Mouse (Mus musculus): Measurements from ENCODE around the gene Klhl6. TPM values are rescaled to one million over a fixed set of nuclear protein-coding genes. Genes with fewer than 3 reads are reported as not detected.
A peak's percentile ranks its signal among the peaks of the same experiment; 100 is the strongest.

The Klhl6 gene
- polyA plus RNA-seq, 1 experiment from 2014 or later = 7.9 TPM

GRCm38 (mm10) chr16:19977282-19977681 lies 5.6 kb downstream of the Klhl6 start:
- Histone ChIP-seq H3K27ac (ENCODE audit: low read length) (no peak overlapping the region), H3K4me3 (replicated peaks; ENCODE audit: low read length) (no peak overlapping the region), H3K4me2 (ENCODE audit: low read depth, low read length) (no peak overlapping the region), H3K4me1 (ENCODE audit: control insufficient read depth, insufficient read depth, low read length) (peaks cover 3% of the 10 kb centered on the region; the same call in 1 of the 2 replicates), H3K9ac (ENCODE audit: low read length) (no peak overlapping the region), H3K36me3 (ENCODE audit: control insufficient read depth, insufficient read depth, low read length) (no peaks in the 10 kb centered on the region), H3K27me3 (ENCODE audit: control insufficient read depth, insufficient read depth, low read length) (no peaks in the 10 kb centered on the region), H3K9me3 (replicated peaks; ENCODE audit: control insufficient read depth, low read length) (no peaks in the 10 kb centered on the region)
- ATAC-seq (ENCODE audit: insufficient read depth, low FRiP score) = 0 out of 2 replicates have a peak, but pooled peaks have one; percentile 29
- WGBS = 63% methylated on average over 5 of the region's 5 CpGs

GRCm38 (mm10) chr16:19976825-19977224 lies 6.0 kb downstream of the Klhl6 start:
- no peaks in the 10 kb centered on the region for H3K36me3 ChIP-seq (ENCODE audit: control insufficient read depth, insufficient read depth, low read length)
- no peak overlapping the region for H3K27ac ChIP-seq (ENCODE audit: low read length)
- ATAC-seq (ENCODE audit: insufficient read depth, low FRiP score) = no peak
- H3K9me3 ChIP-seq (replicated peaks; ENCODE audit: control insufficient read depth, low read length) = no peaks in the 10 kb centered on the region
- WGBS = 54% methylated on average over 4 of the region's 4 CpGs
- no peak overlapping the region for H3K4me2 ChIP-seq (ENCODE audit: low read depth, low read length)
- H3K4me1 ChIP-seq (ENCODE audit: control insufficient read depth, insufficient read depth, low read length) = peaks cover 3% of the 10 kb centered on the region; the same call in 1 of the 2 replicates
- H3K9ac ChIP-seq (ENCODE audit: low read length) = no peak overlapping the region
- no peaks in the 10 kb centered on the region for H3K27me3 ChIP-seq (ENCODE audit: control insufficient read depth, insufficient read depth, low read length)
- H3K4me3 ChIP-seq (replicated peaks; ENCODE audit: low read length) = no peak overlapping the region

- WGBS = 69% methylated on average over 4 of the region's 4 CpGs
- H3K9me3 ChIP-seq (replicated peaks; ENCODE audit: control insufficient read depth, low read length) = no peaks in the 10 kb centered on the region
- H3K27me3 ChIP-seq (ENCODE audit: control insufficient read depth, insufficient read depth, low read length) = no peaks in the 10 kb centered on the region
- no peak overlapping the region for H3K27ac ChIP-seq (ENCODE audit: low read length)
- ATAC-seq (ENCODE audit: insufficient read depth, low FRiP score) = no peak
- H3K36me3 ChIP-seq (ENCODE audit: control insufficient read depth, insufficient read depth, low read length) = no peaks in the 10 kb centered on the region
- H3K9ac ChIP-seq (ENCODE audit: low read length) = no peak overlapping the region
- H3K4me2 ChIP-seq (ENCODE audit: low read depth, low read length) = no peak overlapping the region
- no peak overlapping the region for H3K4me3 ChIP-seq (replicated peaks; ENCODE audit: low read length)
- H3K4me1 ChIP-seq (ENCODE audit: control insufficient read depth, insufficient read depth, low read length) = peaks cover 3% of the 10 kb centered on the region; the same call in 1 of the 2 replicates
Measured at GRCm38 (mm10) chr16:19975432-19975831, 7.4 kb downstream of the Klhl6 start.

- H3K27ac ChIP-seq (ENCODE audit: low read length) = no peak overlapping the region
- no peak for ATAC-seq (ENCODE audit: insufficient read depth, low FRiP score)
- H3K27me3 ChIP-seq (ENCODE audit: control insufficient read depth, insufficient read depth, low read length) = no peaks in the 10 kb centered on the region
- no peaks in the 10 kb centered on the region for H3K36me3 ChIP-seq (ENCODE audit: control insufficient read depth, insufficient read depth, low read length)
- H3K9me3 ChIP-seq (replicated peaks; ENCODE audit: control insufficient read depth, low read length) = no peaks in the 10 kb centered on the region
- WGBS = 88% methylated on average over 1 of the region's 1 CpGs
- no peak overlapping the region for H3K9ac ChIP-seq (ENCODE audit: low read length)
- no peak overlapping the region for H3K4me2 ChIP-seq (ENCODE audit: low read depth, low read length)
- H3K4me1 ChIP-seq (ENCODE audit: control insufficient read depth, insufficient read depth, low read length) = no peaks in the 10 kb centered on the region
- H3K4me3 ChIP-seq (replicated peaks; ENCODE audit: low read length) = no peak overlapping the region
Measured at GRCm38 (mm10) chr16:19973480-19973879, 9.4 kb downstream of the Klhl6 start.

- no peak overlapping the region for H3K4me2 ChIP-seq (ENCODE audit: low read depth, low read length)
- H3K4me3 ChIP-seq (replicated peaks; ENCODE audit: low read length) = no peak overlapping the region
- ATAC-seq (ENCODE audit: insufficient read depth, low FRiP score) = no peak
- H3K4me1 ChIP-seq (ENCODE audit: control insufficient read depth, insufficient read depth, low read length) = no peaks in the 10 kb centered on the region
- H3K27ac ChIP-seq (ENCODE audit: low read length) = no peak overlapping the region
- H3K9me3 ChIP-seq (replicated peaks; ENCODE audit: control insufficient read depth, low read length) = no peaks in the 10 kb centered on the region
- no peaks in the 10 kb centered on the region for H3K36me3 ChIP-seq (ENCODE audit: control insufficient read depth, insufficient read depth, low read length)
- H3K27me3 ChIP-seq (ENCODE audit: control insufficient read depth, insufficient read depth, low read length) = no peaks in the 10 kb centered on the region
- H3K9ac ChIP-seq (ENCODE audit: low read length) = no peak overlapping the region
Measured at GRCm38 (mm10) chr16:19972736-19973350, 10.0 kb downstream of the Klhl6 start.

- no peak overlapping the region for H3K27ac ChIP-seq (ENCODE audit: low read length)
- 84% methylated on average over 5 of the region's 5 CpGs for WGBS
- ATAC-seq (ENCODE audit: insufficient read depth, low FRiP score) = no peak
Measured at GRCm38 (mm10) chr16:19969506-19969905, 13.3 kb downstream of the Klhl6 start.

GRCm38 (mm10) chr16:19968666-19969065 lies 14.2 kb downstream of the Klhl6 start:
- Histone ChIP-seq H3K9me3 (replicated peaks; ENCODE audit: control insufficient read depth, low read length) (no peaks in the 10 kb centered on the region), H3K27me3 (ENCODE audit: control insufficient read depth, insufficient read depth, low read length) (no peaks in the 10 kb centered on the region), H3K9ac (ENCODE audit: low read length) (no peak overlapping the region), H3K4me2 (ENCODE audit: low read depth, low read length) (no peak overlapping the region), H3K36me3 (ENCODE audit: control insufficient read depth, insufficient read depth, low read length) (no peaks in the 10 kb centered on the region), H3K27ac (ENCODE audit: low read length) (no peak overlapping the region), H3K4me3 (replicated peaks; ENCODE audit: low read length) (no peak overlapping the region), H3K4me1 (ENCODE audit: control insufficient read depth, insufficient read depth, low read length) (no peaks in the 10 kb centered on the region)
- WGBS = 91% methylated on average over 4 of the region's 4 CpGs
- no peak for ATAC-seq (ENCODE audit: insufficient read depth, low FRiP score)

More at GRCm38 (mm10) chr16:19969506-19969905, 13.3 kb downstream of the Klhl6 start:
- Histone ChIP-seq H3K4me3 (replicated peaks; ENCODE audit: low read length) (no peak overlapping the region), H3K9me3 (replicated peaks; ENCODE audit: control insufficient read depth, low read length) (no peaks in the 10 kb centered on the region), H3K9ac (ENCODE audit: low read length) (no peak overlapping the region), H3K27me3 (ENCODE audit: control insufficient read depth, insufficient read depth, low read length) (no peaks in the 10 kb centered on the region), H3K36me3 (ENCODE audit: control insufficient read depth, insufficient read depth, low read length) (no peaks in the 10 kb centered on the region), H3K4me2 (ENCODE audit: low read depth, low read length) (no peak overlapping the region), H3K4me1 (ENCODE audit: control insufficient read depth, insufficient read depth, low read length) (no peaks in the 10 kb centered on the region)

GRCm38 (mm10) chr16:19967897-19968392 lies 14.9 kb downstream of the Klhl6 start:
- 74% methylated on average over 1 of the region's 1 CpGs for WGBS
- no peak for ATAC-seq (ENCODE audit: insufficient read depth, low FRiP score)
- H3K27me3 ChIP-seq (ENCODE audit: control insufficient read depth, insufficient read depth, low read length) = no peaks in the 10 kb centered on the region

GRCm38 (mm10) chr16:19966976-19967375 lies 15.9 kb downstream of the Klhl6 start:
- Histone ChIP-seq H3K4me3 (replicated peaks; ENCODE audit: low read length) (no peak overlapping the region), H3K36me3 (ENCODE audit: control insufficient read depth, insufficient read depth, low read length) (no peaks in the 10 kb centered on the region), H3K9ac (ENCODE audit: low read length) (no peak overlapping the region), H3K27me3 (ENCODE audit: control insufficient read depth, insufficient read depth, low read length) (no peaks in the 10 kb centered on the region), H3K4me2 (ENCODE audit: low read depth, low read length) (no peak overlapping the region), H3K27ac (ENCODE audit: low read length) (no peak overlapping the region), H3K4me1 (ENCODE audit: control insufficient read depth, insufficient read depth, low read length) (no peaks in the 10 kb centered on the region), H3K9me3 (replicated peaks; ENCODE audit: control insufficient read depth, low read length) (no peaks in the 10 kb centered on the region)
- no peak for ATAC-seq (ENCODE audit: insufficient read depth, low FRiP score)

More at GRCm38 (mm10) chr16:19967897-19968392, 14.9 kb downstream of the Klhl6 start:
- no peaks in the 10 kb centered on the region for H3K36me3 ChIP-seq (ENCODE audit: control insufficient read depth, insufficient read depth, low read length)
- H3K4me2 ChIP-seq (ENCODE audit: low read depth, low read length) = no peak overlapping the region
- no peak overlapping the region for H3K9ac ChIP-seq (ENCODE audit: low read length)
- no peak overlapping the region for H3K4me3 ChIP-seq (replicated peaks; ENCODE audit: low read length)
- no peaks in the 10 kb centered on the region for H3K4me1 ChIP-seq (ENCODE audit: control insufficient read depth, insufficient read depth, low read length)
- no peak overlapping the region for H3K27ac ChIP-seq (ENCODE audit: low read length)
- no peaks in the 10 kb centered on the region for H3K9me3 ChIP-seq (replicated peaks; ENCODE audit: control insufficient read depth, low read length)
